Mouse (Mus musculus): Measurements from ENCODE around the gene Olfr1471. TPM values are rescaled to one million over a fixed set of nuclear protein-coding genes. Genes with fewer than 3 reads are reported as not detected.
"Not testable (repeated sequence)": the region's sequence is repeated elsewhere in the genome, so short reads cannot be mapped to it uniquely, and the experiment has no call there.

Olfr1471 gene
- polyA plus RNA-seq (2012; rRNA removed) (not detected in 2 replicates), polyA plus RNA-seq (2014; fragmentation: Nextera tagmentation; extraction: Ambion mirVana) (not detected in 2 replicates)

DNA sequence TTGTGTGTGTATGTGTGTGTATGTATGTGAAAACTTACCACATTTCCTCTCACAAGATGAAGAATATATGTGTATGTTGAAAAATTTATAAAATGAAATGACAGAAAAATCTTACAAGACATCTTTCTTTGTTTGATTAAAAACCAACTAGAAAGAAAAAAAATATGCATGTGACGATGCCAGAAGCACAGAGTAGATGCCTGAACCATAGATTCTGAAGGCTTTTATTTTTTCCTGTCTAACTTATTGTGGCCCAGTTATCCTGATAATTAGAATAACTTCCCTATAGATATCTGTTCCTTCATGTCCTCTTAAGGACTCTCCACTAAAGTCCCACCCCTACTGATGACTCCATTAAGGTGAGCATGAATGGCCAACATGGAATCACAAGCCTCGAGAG is at the start of gene Olfr1471:
Gene Olfr1471 (plus strand): TSS at position 301 of the 400 bp plus-strand sequence.
- not testable (repeated sequence) for H3K27ac ChIP-seq (replicated peaks; ENCODE audit: low read depth, low read length); H3K36me3 ChIP-seq (ENCODE audit: control insufficient read depth, insufficient read depth, low read length); H3K4me2 ChIP-seq (replicated peaks; ENCODE audit: low read depth, low read length, severe bottlenecking); DNase-seq (ENCODE audit: low spot score); H3K27me3 ChIP-seq (ENCODE audit: control insufficient read depth, insufficient read depth, low read length); H3K4me1 ChIP-seq (ENCODE audit: control insufficient read depth, insufficient read depth, low read length); H3K4me3 ChIP-seq (replicated peaks; ENCODE audit: low read length); ATAC-seq (ENCODE audit: low FRiP score, low read depth); H3K9me3 ChIP-seq (ENCODE audit: control insufficient read depth, low read length); H3K9ac ChIP-seq (ENCODE audit: low read depth, low read length, severe bottlenecking)
- 62% methylated on average over 2 of the region's 2 CpGs for WGBS

DNA sequence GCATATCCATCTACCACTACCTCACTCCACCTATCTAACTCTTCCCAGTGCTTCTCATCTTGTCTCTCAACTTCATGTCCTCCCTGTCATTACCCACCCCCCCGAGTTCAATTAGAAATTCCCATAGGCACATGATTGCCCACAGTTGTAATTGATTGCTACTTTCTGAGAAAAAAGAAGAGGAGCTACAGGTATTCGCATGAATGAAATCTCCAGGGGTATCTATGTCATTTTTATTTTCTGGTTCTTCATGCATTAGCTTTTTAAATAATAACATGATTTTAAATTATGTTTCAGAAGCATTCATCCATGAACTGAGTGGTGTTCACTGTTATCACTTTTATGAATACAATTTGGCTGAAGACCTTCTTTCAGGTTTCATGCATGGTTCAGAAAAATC is 35.7 kb upstream of the Olfr1471 start, which contains the start of gene Olfr1469:
Gene Olfr1469 (plus strand): TSS at position 301 of the 400 bp plus-strand sequence.
- ATAC-seq (ENCODE audit: low FRiP score, low read depth) (no peak), DNase-seq (ENCODE audit: low spot score) (no peak)
- WGBS: 82% methylated on average over 2 of the region's 2 CpGs
- no peak for TF ChIP-seq POLR2A (IDR thresholded peaks at IDR 0.05; ENCODE audit: borderline replicate concordance, extremely low read depth, insufficient read depth, insufficient read length)
- Histone ChIP-seq H3K9ac (ENCODE audit: low read depth, low read length, severe bottlenecking) (no peak within 1 kb of the TSS), H3K4me2 (replicated peaks; ENCODE audit: low read depth, low read length, severe bottlenecking) (no peak within 1 kb of the TSS), H3K4me1 (ENCODE audit: control insufficient read depth, insufficient read depth, low read length) (no peaks in the 10 kb centered on the region), H3K36me3 (ENCODE audit: control insufficient read depth, insufficient read depth, low read length) (no peaks in the 10 kb centered on the region), H3K4me3 (replicated peaks; ENCODE audit: low read length) (no peak within 1 kb of the TSS), H3K27ac (replicated peaks; ENCODE audit: low read depth, low read length) (no peak within 1 kb of the TSS), H3K9me3 (ENCODE audit: control insufficient read depth, low read length) (no peaks in the 10 kb centered on the region), H3K27me3 (ENCODE audit: control insufficient read depth, insufficient read depth, low read length) (no peaks in the 10 kb centered on the region)

DNA sequence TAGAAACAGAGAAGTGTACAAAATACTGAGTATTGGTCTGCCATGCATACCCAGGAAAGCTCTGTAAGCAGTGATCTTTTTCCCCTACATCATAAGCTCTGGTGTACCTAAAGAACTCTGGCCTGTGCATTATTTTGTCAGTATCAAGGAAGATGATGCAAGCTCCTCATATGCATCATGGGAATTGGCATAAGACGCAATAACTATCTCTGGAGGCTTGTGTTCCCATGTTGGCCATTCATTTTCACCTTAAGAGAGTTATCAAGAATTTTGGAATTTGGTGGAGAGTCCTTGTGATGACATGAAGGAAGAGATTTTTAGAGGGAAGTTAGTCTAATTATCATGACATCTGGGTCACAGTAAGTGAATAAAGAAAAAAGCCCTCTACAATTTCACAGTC is 12.8 kb downstream of the Olfr1471 start, which contains the start of gene Olfr1472:
Gene Olfr1472 (minus strand): TSS at position 101 of the 400 bp plus-strand sequence.
- DNase-seq (ENCODE audit: low spot score) (no peak), ATAC-seq (ENCODE audit: low FRiP score, low read depth) (no peak)
- no peaks in the 10 kb centered on the region for H3K27me3 ChIP-seq (ENCODE audit: control insufficient read depth, insufficient read depth, low read length)
- H3K4me1 ChIP-seq (ENCODE audit: control insufficient read depth, insufficient read depth, low read length): no peaks in the 10 kb centered on the region
- H3K4me2 ChIP-seq (replicated peaks; ENCODE audit: low read depth, low read length, severe bottlenecking): no peak within 1 kb of the TSS
- no peak within 1 kb of the TSS for H3K4me3 ChIP-seq (replicated peaks; ENCODE audit: low read length)
- H3K27ac ChIP-seq (replicated peaks; ENCODE audit: low read depth, low read length): no peak within 1 kb of the TSS
- 74% methylated on average over 1 of the region's 1 CpGs for WGBS
- TF ChIP-seq POLR2A (IDR thresholded peaks at IDR 0.05; ENCODE audit: borderline replicate concordance, extremely low read depth, insufficient read depth, insufficient read length): no peak
- H3K36me3 ChIP-seq (ENCODE audit: control insufficient read depth, insufficient read depth, low read length): no peaks in the 10 kb centered on the region
- H3K9me3 ChIP-seq (ENCODE audit: control insufficient read depth, low read length): no peaks in the 10 kb centered on the region
- no peak within 1 kb of the TSS for H3K9ac ChIP-seq (ENCODE audit: low read depth, low read length, severe bottlenecking)

DNA sequence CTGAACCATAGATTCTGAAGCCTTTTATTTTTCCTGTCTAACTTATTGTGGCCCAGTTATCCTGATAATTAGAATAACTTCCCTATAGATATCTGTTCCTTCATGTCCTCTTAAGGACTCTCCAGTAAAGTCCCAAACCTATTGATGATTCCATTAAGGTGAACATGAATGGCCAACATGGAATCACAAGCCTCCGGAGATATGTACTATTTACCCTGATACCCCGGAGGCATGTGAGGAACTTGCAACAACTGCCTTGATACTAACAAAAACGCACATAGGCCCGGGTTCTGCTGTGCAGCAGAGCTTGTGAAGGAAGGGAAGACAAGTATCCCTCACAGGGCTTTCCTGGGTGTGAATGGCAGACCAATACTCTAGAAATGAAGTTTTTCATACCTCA is 26.1 kb downstream of the Olfr1471 start, which contains the start of gene Olfr1474:
Gene Olfr1474 (plus strand): TSS at position 301 of the 400 bp plus-strand sequence.
- ATAC-seq (ENCODE audit: low FRiP score, low read depth); H3K9me3 ChIP-seq (ENCODE audit: control insufficient read depth, low read length): not testable (repeated sequence)

DNA sequence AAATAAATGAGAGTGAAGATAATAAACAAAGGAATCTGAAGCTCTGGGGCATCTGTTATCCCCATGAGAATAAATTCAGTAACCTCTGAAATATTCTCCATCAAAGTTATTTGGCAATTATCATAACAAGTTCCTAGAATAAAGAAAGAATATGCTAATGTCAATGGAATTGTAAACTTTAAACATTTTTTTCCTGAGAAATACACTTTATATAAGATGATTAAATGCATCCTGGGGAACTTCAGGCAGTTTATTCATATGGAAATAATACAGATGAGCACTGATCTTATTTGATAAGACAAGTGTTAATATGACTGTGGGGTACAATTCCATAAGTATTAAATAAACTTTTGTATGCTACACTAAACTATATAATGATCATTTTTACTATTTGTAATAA is 36.9 kb downstream of the Olfr1471 start, which contains the start of gene Olfr1475:
Gene Olfr1475 (minus strand): TSS at position 101 of the 400 bp plus-strand sequence.
- ATAC-seq (ENCODE audit: low FRiP score, low read depth): no peak
- H3K4me2 ChIP-seq (replicated peaks; ENCODE audit: low read depth, low read length, severe bottlenecking): no peak within 1 kb of the TSS
- no peaks in the 10 kb centered on the region for H3K4me1 ChIP-seq (ENCODE audit: control insufficient read depth, insufficient read depth, low read length)
- no peaks in the 10 kb centered on the region for H3K27me3 ChIP-seq (ENCODE audit: control insufficient read depth, insufficient read depth, low read length)
- H3K4me3 ChIP-seq (replicated peaks; ENCODE audit: low read length): no peak within 1 kb of the TSS
- no peak within 1 kb of the TSS for H3K9ac ChIP-seq (ENCODE audit: low read depth, low read length, severe bottlenecking)
- no peak for DNase-seq (ENCODE audit: low spot score)
- TF ChIP-seq POLR2A (IDR thresholded peaks at IDR 0.05; ENCODE audit: borderline replicate concordance, extremely low read depth, insufficient read depth, insufficient read length): no peak
- no peak within 1 kb of the TSS for H3K27ac ChIP-seq (replicated peaks; ENCODE audit: low read depth, low read length)
- H3K36me3 ChIP-seq (ENCODE audit: control insufficient read depth, insufficient read depth, low read length): no peaks in the 10 kb centered on the region
- H3K9me3 ChIP-seq (ENCODE audit: control insufficient read depth, low read length): no peaks in the 10 kb centered on the region

More for the DNA sequence above, 26.1 kb downstream of the Olfr1471 start, which contains the start of gene Olfr1474:
- not testable (repeated sequence) for H3K27ac ChIP-seq (replicated peaks; ENCODE audit: low read depth, low read length); H3K4me2 ChIP-seq (replicated peaks; ENCODE audit: low read depth, low read length, severe bottlenecking); H3K4me3 ChIP-seq (replicated peaks; ENCODE audit: low read length); H3K9ac ChIP-seq (ENCODE audit: low read depth, low read length, severe bottlenecking); H3K27me3 ChIP-seq (ENCODE audit: control insufficient read depth, insufficient read depth, low read length); DNase-seq (ENCODE audit: low spot score); H3K4me1 ChIP-seq (ENCODE audit: control insufficient read depth, insufficient read depth, low read length); H3K36me3 ChIP-seq (ENCODE audit: control insufficient read depth, insufficient read depth, low read length)
- 79% methylated on average over 4 of the region's 4 CpGs for WGBS

DNA sequence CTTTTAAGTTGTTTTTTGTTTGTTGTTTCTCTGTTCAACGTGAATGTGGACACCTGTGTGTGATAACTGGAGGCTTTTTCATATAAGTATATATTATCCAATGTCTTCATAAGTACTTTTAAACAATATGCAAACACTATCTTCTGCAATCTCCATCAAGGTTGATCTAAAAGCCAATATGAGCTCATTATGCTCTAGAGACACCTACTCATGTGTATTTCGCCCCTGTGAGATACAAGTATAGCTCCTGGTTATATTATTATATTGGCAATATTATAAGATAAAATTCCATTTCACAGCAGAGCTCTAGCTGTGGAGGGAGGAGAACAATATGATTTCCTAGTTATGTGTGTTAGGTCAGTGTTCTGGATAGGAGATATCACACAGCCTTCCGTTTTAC is 57.0 kb downstream of the Olfr1471 start, which contains the start of gene Olfr1477:
Gene Olfr1477 (plus strand): TSS at position 301 of the 400 bp plus-strand sequence.
- H3K27ac ChIP-seq (replicated peaks; ENCODE audit: low read depth, low read length): no peak within 1 kb of the TSS
- no peak for ATAC-seq (ENCODE audit: low FRiP score, low read depth)
- H3K36me3 ChIP-seq (ENCODE audit: control insufficient read depth, insufficient read depth, low read length): no peaks in the 10 kb centered on the region
- no peaks in the 10 kb centered on the region; the same call in 1 of the 2 replicates for H3K9me3 ChIP-seq (ENCODE audit: control insufficient read depth, low read length)
- no peak for TF ChIP-seq POLR2A (IDR thresholded peaks at IDR 0.05; ENCODE audit: borderline replicate concordance, extremely low read depth, insufficient read depth, insufficient read length)
- DNase-seq (ENCODE audit: low spot score): no peak
- H3K4me2 ChIP-seq (replicated peaks; ENCODE audit: low read depth, low read length, severe bottlenecking): no peak within 1 kb of the TSS
- H3K4me3 ChIP-seq (replicated peaks; ENCODE audit: low read length): no peak within 1 kb of the TSS
- WGBS: 75% methylated on average over 3 of the region's 3 CpGs
- no peak within 1 kb of the TSS for H3K9ac ChIP-seq (ENCODE audit: low read depth, low read length, severe bottlenecking)
- no peaks in the 10 kb centered on the region for H3K27me3 ChIP-seq (ENCODE audit: control insufficient read depth, insufficient read depth, low read length)
- H3K4me1 ChIP-seq (ENCODE audit: control insufficient read depth, insufficient read depth, low read length): no peaks in the 10 kb centered on the region

Other genes starting within 250 kb of the Olfr1471 start
- gene Olfr1463, start 212.1 kb upstream of the Olfr1471 start, polyA plus RNA-seq (2012; rRNA removed): not detected in 2 replicates
- gene Olfr1463, start 212.1 kb upstream of the Olfr1471 start, polyA plus RNA-seq (2014; fragmentation: Nextera tagmentation; extraction: Ambion mirVana): not detected in 2 replicates
- gene Olfr1465, start 127.9 kb upstream of the Olfr1471 start, polyA plus RNA-seq (2012; rRNA removed): not detected in 2 replicates
- not detected in 2 replicates for gene Olfr1465, start 127.9 kb upstream of the Olfr1471 start, polyA plus RNA-seq (2014; fragmentation: Nextera tagmentation; extraction: Ambion mirVana)
- not detected in 2 replicates for gene Olfr1466, start 104.5 kb upstream of the Olfr1471 start, polyA plus RNA-seq (2012; rRNA removed)
- not detected in 2 replicates for gene Olfr1466, start 104.5 kb upstream of the Olfr1471 start, polyA plus RNA-seq (2014; fragmentation: Nextera tagmentation; extraction: Ambion mirVana)
- not detected in 2 replicates for gene Olfr1467, start 81.2 kb upstream of the Olfr1471 start, polyA plus RNA-seq (2012; rRNA removed)
- not detected in 2 replicates for gene Olfr1467, start 81.2 kb upstream of the Olfr1471 start, polyA plus RNA-seq (2014; fragmentation: Nextera tagmentation; extraction: Ambion mirVana)
- gene Olfr1469, start 35.6 kb upstream of the Olfr1471 start, polyA plus RNA-seq (2012; rRNA removed): not detected in 2 replicates
- not detected in 2 replicates for gene Olfr1469, start 35.6 kb upstream of the Olfr1471 start, polyA plus RNA-seq (2014; fragmentation: Nextera tagmentation; extraction: Ambion mirVana)
- not detected in 2 replicates for gene Olfr1472, start 12.7 kb downstream of the Olfr1471 start, polyA plus RNA-seq (2012; rRNA removed)
- not detected in 2 replicates for gene Olfr1472, start 12.7 kb downstream of the Olfr1471 start, polyA plus RNA-seq (2014; fragmentation: Nextera tagmentation; extraction: Ambion mirVana)
- gene Olfr1474, start 26.2 kb downstream of the Olfr1471 start, polyA plus RNA-seq (2012; rRNA removed): not detected in 2 replicates
- gene Olfr1474, start 26.2 kb downstream of the Olfr1471 start, polyA plus RNA-seq (2014; fragmentation: Nextera tagmentation; extraction: Ambion mirVana): not detected in 2 replicates
- not detected in 2 replicates for gene Olfr1475, start 36.8 kb downstream of the Olfr1471 start, polyA plus RNA-seq (2012; rRNA removed)
- not detected in 2 replicates for gene Olfr1475, start 36.8 kb downstream of the Olfr1471 start, polyA plus RNA-seq (2014; fragmentation: Nextera tagmentation; extraction: Ambion mirVana)
- not detected in 2 replicates for gene Olfr1477, start 57.1 kb downstream of the Olfr1471 start, polyA plus RNA-seq (2012; rRNA removed)
- not detected in 2 replicates for gene Olfr1477, start 57.1 kb downstream of the Olfr1471 start, polyA plus RNA-seq (2014; fragmentation: Nextera tagmentation; extraction: Ambion mirVana)
- gene Olfr1480, start 84.5 kb downstream of the Olfr1471 start, polyA plus RNA-seq (2012; rRNA removed): not detected in 2 replicates
- not detected in 2 replicates for gene Olfr1480, start 84.5 kb downstream of the Olfr1471 start, polyA plus RNA-seq (2014; fragmentation: Nextera tagmentation; extraction: Ambion mirVana)
- gene Olfr1484, start 140.1 kb downstream of the Olfr1471 start, polyA plus RNA-seq (2012; rRNA removed): not detected in 2 replicates
- not detected in 2 replicates for gene Olfr1484, start 140.1 kb downstream of the Olfr1471 start, polyA plus RNA-seq (2014; fragmentation: Nextera tagmentation; extraction: Ambion mirVana)
- gene Olfr1487, start 174.0 kb downstream of the Olfr1471 start, polyA plus RNA-seq (2012; rRNA removed): not detected in 2 replicates
- gene Olfr1487, start 174.0 kb downstream of the Olfr1471 start, polyA plus RNA-seq (2014; fragmentation: Nextera tagmentation; extraction: Ambion mirVana): not detected in 2 replicates
- not detected in 2 replicates for gene Olfr1489, start 188.2 kb downstream of the Olfr1471 start, polyA plus RNA-seq (2012; rRNA removed)
- gene Olfr1489, start 188.2 kb downstream of the Olfr1471 start, polyA plus RNA-seq (2014; fragmentation: Nextera tagmentation; extraction: Ambion mirVana): not detected in 2 replicates
- not detected in 2 replicates for gene Olfr1490, start 207.7 kb downstream of the Olfr1471 start, polyA plus RNA-seq (2012; rRNA removed)
- gene Olfr1490, start 207.7 kb downstream of the Olfr1471 start, polyA plus RNA-seq (2014; fragmentation: Nextera tagmentation; extraction: Ambion mirVana): not detected in 2 replicates

Data from limb, embryonic 14.5 days (tissue).